Mouse (Mus musculus) right cerebral cortex, adult 2 months (tissue): ENCODE measurements around the gene Efna3.

Source experiments
- DNase-seq, 2 experiments: peaks; one replicate each; pipeline ENCODE4 v3.0.0; 2021 to 2022; ENCODE audit warnings: low spot score in 2 of 2

Efna3 gene

GRCm38 (mm10) chr3:89315930-89316831, 6.6 kb downstream of the Efna3 start:
- DNase-seq: no peak

- peak; percentile 85 for DNase-seq
Measured at GRCm38 (mm10) chr3:89315195-89315929, 7.4 kb downstream of the Efna3 start.

- no peak for DNase-seq
Measured at GRCm38 (mm10) chr3:89314791-89315190, 8.0 kb downstream of the Efna3 start.

GRCm38 (mm10) chr3:89314340-89314739, 8.4 kb downstream of the Efna3 start:
- DNase-seq: no peak

- peak; percentile 53 to 68 for DNase-seq
Measured at GRCm38 (mm10) chr3:89308089-89308488, 14.7 kb downstream of the Efna3 start.

GRCm38 (mm10) chr3:89305551-89306325, 17.0 kb downstream of the Efna3 start:
- no peak for DNase-seq

- no peak for DNase-seq
Measured at GRCm38 (mm10) chr3:89305105-89305504, 17.7 kb downstream of the Efna3 start.

- DNase-seq: no peak
Measured at GRCm38 (mm10) chr3:89304440-89304839, 18.3 kb downstream of the Efna3 start.

GRCm38 (mm10) chr3:89300514-89300913, 22.3 kb downstream of the Efna3 start:
- DNase-seq: no peak

GRCm38 (mm10) chr3:89300071-89300470, 22.7 kb downstream of the Efna3 start:
- DNase-seq: no peak

GRCm38 (mm10) chr3:89299499-89299898, 23.3 kb downstream of the Efna3 start:
- DNase-seq: peak in 1 of 2 experiments; percentile 59

- no peak for DNase-seq
Measured at GRCm38 (mm10) chr3:89298908-89299307, 23.9 kb downstream of the Efna3 start.

- no peak for DNase-seq
Measured at GRCm38 (mm10) chr3:89296761-89297396, 25.9 kb downstream of the Efna3 start.

GRCm38 (mm10) chr3:89295685-89296230, 27.0 kb downstream of the Efna3 start:
- no peak for DNase-seq

- no peak for DNase-seq
Measured at GRCm38 (mm10) chr3:89294195-89294594, 28.6 kb downstream of the Efna3 start.

- no peak for DNase-seq
Measured at GRCm38 (mm10) chr3:89293247-89293918, 29.4 kb downstream of the Efna3 start.

GRCm38 (mm10) chr3:89292303-89292702, 30.5 kb downstream of the Efna3 start:
- no peak for DNase-seq

- DNase-seq: no peak
Measured at GRCm38 (mm10) chr3:89291874-89292273, 30.9 kb downstream of the Efna3 start.

- DNase-seq: no peak
Measured at GRCm38 (mm10) chr3:89288503-89288928, 34.2 kb downstream of the Efna3 start.

GRCm38 (mm10) chr3:89287286-89287685, 35.5 kb downstream of the Efna3 start:
- no peak for DNase-seq

GRCm38 (mm10) chr3:89285526-89285925, 37.2 kb downstream of the Efna3 start:
- no peak for DNase-seq
